Mouse (Mus musculus): ENCODE results near the gene Hist1h2bb.

DNA sequence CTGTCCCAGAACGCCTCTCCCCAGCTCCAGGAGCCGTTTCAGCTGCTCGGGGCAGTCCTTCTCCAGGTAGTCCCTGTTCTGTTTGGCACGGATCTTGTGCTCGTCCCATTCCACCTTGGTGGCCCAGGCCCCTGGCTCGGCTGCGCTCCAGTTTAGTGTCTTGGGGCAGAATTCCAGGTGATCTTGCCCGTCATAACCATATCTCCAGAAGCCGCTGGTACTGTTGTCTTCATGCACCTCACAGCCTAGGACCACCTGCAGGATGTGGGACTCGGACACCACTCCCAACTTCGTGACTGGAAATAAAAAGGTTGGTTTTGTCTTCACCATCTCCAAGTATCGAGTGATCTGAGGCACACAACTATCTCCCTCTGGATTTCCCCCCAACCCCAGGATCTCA lies 39.8 kb upstream of the Hist1h2bb start:
- TF ChIP-seq E2F4 (IDR thresholded peaks at IDR 0.05; ENCODE audit: insufficient read depth): no peak
- no peak for TF ChIP-seq POLR2A (IDR thresholded peaks at IDR 0.05; ENCODE audit: insufficient read length, low read depth)
- TF ChIP-seq REST (IDR thresholded peaks at IDR 0.05; ENCODE audit: insufficient read depth, insufficient read length): no peak
- TF ChIP-seq CEBPB (IDR thresholded peaks at IDR 0.05; ENCODE audit: insufficient read depth, poor library complexity, severe bottlenecking): no peak
